Mouse (Mus musculus) ES-E14 (cell line): Measurements from ENCODE around the gene Foxn4. TPM values are rescaled to one million over a fixed set of nuclear protein-coding genes. Genes with fewer than 3 reads are reported as not detected.

ENCODE experiments used
- DNase-seq: peaks from one replicate; pipeline ENCODE4 v3.0.0-alpha.2; 2013; ENCODE audit warnings: low read depth, low spot score
- H3K27ac ChIP-seq: 2 replicates; pipeline ENCODE4 v1.5.1; 2012; ENCODE audit warnings: low read depth, mild to moderate bottlenecking, low read length, moderate library complexity, mixed read lengths; ENCODE audit not compliant: poor library complexity, insufficient read depth, severe bottlenecking
- H3K36me3 ChIP-seq: 2 replicates; pipeline ENCODE4 v1.6.1; 2012; ENCODE audit warnings: mild to moderate bottlenecking, low read length, moderate library complexity, mixed read lengths; ENCODE audit not compliant: control insufficient read depth, poor library complexity, insufficient read depth, severe bottlenecking
- H3K4me1 ChIP-seq, 2 experiments: fragments of 150-350 bp in 1 of 2; sonication (generic) in 1 of 2; 2 replicates each; pipeline ENCODE4 v1.6.1; 2012; ENCODE audit warnings: low read length in 2 of 2, mild to moderate bottlenecking in 1 of 2, mixed read lengths in 1 of 2; ENCODE audit not compliant: control insufficient read depth in 2 of 2, insufficient read depth in 2 of 2, poor library complexity in 1 of 2
- H3K4me3 ChIP-seq, 2 experiments: fragments of 150-350 bp in 1 of 2; sonication (generic) in 1 of 2; 2 replicates each; pipeline ENCODE4 v1.5.1; 2012; ENCODE audit warnings: low read length in 2 of 2, low read depth in 1 of 2, mild to moderate bottlenecking in 1 of 2, mixed read lengths in 1 of 2; ENCODE audit not compliant: insufficient read depth in 1 of 2, poor library complexity in 1 of 2, severe bottlenecking in 1 of 2
- H3K9ac ChIP-seq: 2 replicates; pipeline ENCODE4 v1.6.1; 2012; ENCODE audit warnings: low read depth, mild to moderate bottlenecking, low read length, mixed read lengths; ENCODE audit not compliant: poor library complexity, insufficient read depth, severe bottlenecking
- H3K9me3 ChIP-seq: fragments of 150-350 bp; sonication (generic); 2 replicates; pipeline ENCODE4 v1.6.1; 2012; ENCODE audit warnings: low read depth, mild to moderate bottlenecking, low read length; ENCODE audit not compliant: control insufficient read depth, insufficient read depth
- CHD2 ChIP-seq: IDR thresholded peaks from 2 replicates; pipeline ENCODE4 v1.6.1; 2014; ENCODE audit warnings: mild to moderate bottlenecking, low read depth, low read length, inconsistent platforms
- HCFC1 ChIP-seq: IDR thresholded peaks from 2 replicates; pipeline ENCODE4 v1.6.1; 2012; ENCODE audit warnings: low read length, inconsistent platforms, borderline replicate concordance; ENCODE audit not compliant: insufficient read depth
- MAFK ChIP-seq: IDR thresholded peaks from 2 replicates; pipeline ENCODE4 v1.6.1; 2014; ENCODE audit warnings: mild to moderate bottlenecking, low read depth, low read length, inconsistent platforms; ENCODE audit not compliant: insufficient read depth
- ZC3H11A ChIP-seq: IDR thresholded peaks from 2 replicates; pipeline ENCODE4 v1.6.1; 2012; ENCODE audit warnings: low read depth, mild to moderate bottlenecking, inconsistent platforms, low read length, borderline replicate concordance
- ZNF384 ChIP-seq: IDR thresholded peaks from 2 replicates; pipeline ENCODE4 v1.6.1; 2012; ENCODE audit warnings: low read depth, low read length, inconsistent platforms
- in situ Hi-C, 2 experiments: fragments of 600-800 bp; cut with MboI; formaldehyde crosslinking; loops; one replicate each; pipeline ENCODE4 v1.15.1; 2025; ENCODE audit warnings: low sequenced_read_pairs in 2 of 2, inconsistent platforms in 1 of 2; ENCODE audit not compliant: unreplicated experiment in 2 of 2
- total RNA-seq: library from RNA; depleted of rRNA; stranded (reverse); fragments of 300-350 nt; gene quantifications from 2 replicates; pipeline ENCODE4 v1.2.3, GENCODE M21; 2012

Gene Foxn4
- total RNA-seq, 1 experiment: 7.5 TPM

- H3K4me3 ChIP-seq: no peak overlapping the region
- H3K9me3 ChIP-seq: no peaks in the 10 kb centered on the region
- no peak overlapping the region for H3K27ac ChIP-seq
- no peak overlapping the region for H3K9ac ChIP-seq
- TF ChIP-seq MAFK (no peak), CHD2 (no peak), HCFC1 (no peak), ZNF384 (no peak), ZC3H11A (no peak)
- peaks cover 0 to 5% of the 10 kb centered on the region in 2 experiments; a peak in 2 of 4 replicates for H3K4me1 ChIP-seq
- in situ Hi-C loops: no loop called here
- no peaks in the 10 kb centered on the region for H3K36me3 ChIP-seq
- no peak for DNase-seq
Observed at GRCm38 (mm10) chr5:114275339-114275738, 1.7 kb upstream of the Foxn4 start.

GRCm38 (mm10) chr5:114269984-114270383, 3.6 kb downstream of the Foxn4 start:
- no peak overlapping the region for H3K9ac ChIP-seq
- no peak for DNase-seq
- H3K9me3 ChIP-seq: no peaks in the 10 kb centered on the region
- TF ChIP-seq ZNF384 (no peak), CHD2 (no peak), MAFK (no peak), HCFC1 (no peak), ZC3H11A (no peak)
- no peaks in the 10 kb centered on the region for H3K36me3 ChIP-seq
- peaks cover 0 to 3% of the 10 kb centered on the region in 2 experiments; a peak in 1 of 4 replicates for H3K4me1 ChIP-seq
- in situ Hi-C loops: no loop called here
- no peak overlapping the region for H3K4me3 ChIP-seq
- no peak overlapping the region for H3K27ac ChIP-seq

- in situ Hi-C loops: no loop called here
- TF ChIP-seq MAFK (no peak), HCFC1 (no peak), ZC3H11A (no peak), CHD2 (no peak), ZNF384 (no peak)
- H3K36me3 ChIP-seq: no peaks in the 10 kb centered on the region
- H3K9me3 ChIP-seq: no peaks in the 10 kb centered on the region
- no peak for DNase-seq
- no peak overlapping the region for H3K27ac ChIP-seq
- H3K4me1 ChIP-seq: peaks cover 0 to 2% of the 10 kb centered on the region in 2 experiments; a peak in 1 of 4 replicates
- no peak overlapping the region for H3K9ac ChIP-seq
- H3K4me3 ChIP-seq: no peak overlapping the region
Observed at GRCm38 (mm10) chr5:114269499-114269898, 4.1 kb downstream of the Foxn4 start.

- H3K9me3 ChIP-seq: no peaks in the 10 kb centered on the region
- in situ Hi-C loops: no loop called here
- no peak overlapping the region for H3K4me3 ChIP-seq
- no peak overlapping the region for H3K27ac ChIP-seq
- no peak for DNase-seq
- no peak for TF ChIP-seq ZC3H11A
- no peak for TF ChIP-seq ZNF384
- H3K4me1 ChIP-seq: no peaks in the 10 kb centered on the region; a peak in 1 of 4 replicates
- no peaks in the 10 kb centered on the region for H3K36me3 ChIP-seq
- no peak overlapping the region for H3K9ac ChIP-seq
Observed at GRCm38 (mm10) chr5:114268646-114269045, 5.0 kb downstream of the Foxn4 start.

- Histone ChIP-seq H3K9me3 (no peaks in the 10 kb centered on the region), H3K36me3 (0 out of 2 replicates have a peak, but pooled peaks cover 3% of the 10 kb centered on the region), H3K4me1 (peaks cover 0 to 4% of the 10 kb centered on the region in 2 experiments; a peak in 1 of 4 replicates), H3K4me3 (no peak overlapping the region), H3K27ac (no peak overlapping the region), H3K9ac (no peak overlapping the region)
- TF ChIP-seq ZC3H11A (no peak), ZNF384 (no peak), CHD2 (no peak), MAFK (no peak), HCFC1 (no peak)
- in situ Hi-C loops: no loop called here
- DNase-seq: no peak
Observed at GRCm38 (mm10) chr5:114264791-114265190, 8.8 kb downstream of the Foxn4 start.
